Mouse (Mus musculus) erythroblast, embryonic 14.5 days (primary cell): Measurements from ENCODE around the gene Ltb.

ENCODE experiments used
- GATA1 ChIP-seq: IDR thresholded peaks from 2 replicates; pipeline ENCODE4 v1.6.1; 2012; ENCODE audit warnings: low read length, inconsistent platforms, mixed read lengths
- TAL1 ChIP-seq: IDR thresholded peaks from 3 replicates; pipeline ENCODE4 v1.6.1; 2012; ENCODE audit warnings: low read length, inconsistent platforms, mixed read lengths

DNA sequence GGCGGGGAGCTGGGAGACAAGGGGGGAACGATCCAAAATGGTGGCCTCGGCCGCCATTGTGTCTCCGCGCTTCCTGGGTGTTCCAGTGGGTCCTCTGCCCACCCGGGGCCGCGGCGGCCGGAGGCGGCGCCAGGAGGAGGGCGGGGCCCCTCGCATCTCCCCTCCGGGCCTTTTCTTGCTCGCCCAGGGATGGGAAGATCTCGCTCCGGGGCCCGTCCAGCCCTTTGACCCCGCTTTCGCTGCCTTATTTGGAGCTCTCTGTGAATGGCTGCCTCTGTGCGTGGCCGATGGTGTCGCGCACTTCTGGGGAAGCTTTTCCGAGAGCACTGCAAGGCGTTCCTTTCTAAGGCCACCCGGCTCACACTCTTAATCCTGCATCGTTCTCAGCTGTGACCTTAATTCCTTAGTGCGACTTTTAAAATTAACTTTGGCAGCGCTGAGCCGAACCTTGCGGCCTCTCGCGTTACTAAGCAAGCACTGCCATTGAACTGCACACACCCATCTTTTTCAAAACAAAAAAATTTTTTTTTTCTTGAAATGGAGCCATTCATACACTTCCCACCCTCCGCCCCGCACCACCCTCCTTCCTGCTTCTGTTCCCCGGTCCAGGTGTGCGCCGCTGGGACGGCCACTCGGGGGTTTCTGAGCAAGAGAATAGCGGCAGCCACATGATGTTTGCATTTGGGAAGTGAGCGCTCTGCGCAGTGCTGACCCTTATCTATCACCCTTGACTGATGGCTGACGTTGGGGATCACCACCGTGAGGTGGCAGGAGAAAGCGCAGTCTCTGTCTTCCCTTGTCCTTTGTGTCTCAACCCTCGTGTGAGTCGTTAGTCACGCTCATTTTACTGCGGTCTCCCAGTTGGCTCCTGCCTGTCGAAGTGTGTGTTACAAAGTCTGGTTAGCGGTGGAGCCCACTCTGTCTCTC, 48.0 kb downstream of the Ltb start:
- TF ChIP-seq TAL1 (no peak), GATA1 (peak; percentile 82)
